Mouse (Mus musculus) layer of hippocampus, postnatal 14 days (tissue): ENCODE measurements around the gene 9230104L09Rik. TPM values are rescaled to one million over a fixed set of nuclear protein-coding genes. Genes with fewer than 3 reads are reported as not detected.

Experiments
- DNase-seq, 2 experiments: peaks; one replicate each; pipeline ENCODE4 v3.0.0; 2021 to 2022; ENCODE audit warnings: low spot score in 2 of 2, mixed read lengths in 1 of 2
- long read RNA-seq, 2 experiments: library from polyadenylated mRNA; stranded (forward); transcript quantifications; one replicate each; pipeline ENCODE4 v2.0.0; 2021
- total RNA-seq, 2 experiments: library from RNA; stranded (reverse); gene quantifications; 2 replicates each; pipeline ENCODE4 v1.2.3; 2021

9230104L09Rik gene
- total RNA-seq, result not detected
- long read RNA-seq, experiment 1, result 0 reads
- long read RNA-seq, experiment 2, result 0 reads

DNA sequence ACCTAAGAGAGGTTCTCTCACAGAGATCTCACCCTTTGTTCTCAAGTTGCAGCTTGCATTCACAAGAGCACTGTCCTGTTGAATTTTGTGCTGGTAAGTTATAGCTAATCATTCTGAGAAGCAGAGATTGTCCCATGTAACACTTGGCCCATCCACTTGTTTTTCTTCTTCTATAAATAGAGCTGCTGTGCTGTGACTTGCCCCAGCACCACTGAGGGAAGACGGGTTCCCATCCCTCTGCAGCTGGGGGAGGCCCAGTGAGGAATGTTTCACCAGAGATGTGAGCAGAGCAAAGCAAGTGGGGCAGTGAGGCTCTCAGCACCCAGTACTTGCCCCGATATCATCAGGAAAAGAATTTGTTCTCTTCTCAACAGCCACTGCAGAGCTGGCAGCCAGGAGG, at the start of gene 9230104L09Rik:
TSS of gene 9230104L09Rik (minus strand) at position 73 of the 400 bp plus-strand sequence.
- DNase-seq, result no peak

- DNase-seq, result peak; percentile 46 to 58
Observed at GRCm38 (mm10) chr2:148902286-148902685, 37.4 kb upstream of the 9230104L09Rik start.

- DNase-seq, result no peak
Observed at GRCm38 (mm10) chr2:148900305-148900704, 35.5 kb upstream of the 9230104L09Rik start.

DNA sequence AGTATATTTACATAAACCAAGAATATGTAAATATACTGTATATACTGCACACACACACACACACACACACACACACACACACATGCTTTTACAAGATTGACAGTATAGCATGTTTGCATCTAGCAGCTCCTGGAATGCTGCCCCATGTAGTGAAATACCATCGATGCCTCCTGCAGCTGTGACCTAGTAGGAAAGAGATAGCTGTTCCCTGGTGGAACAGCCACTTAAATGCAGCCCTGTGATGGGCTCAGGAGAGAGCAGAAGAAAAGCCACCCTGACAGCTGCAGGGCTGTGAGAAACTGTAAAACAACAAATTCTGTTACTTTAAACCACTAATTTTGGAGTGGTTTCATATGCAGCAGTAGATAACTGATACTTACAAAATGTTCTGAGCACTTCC, 31.4 kb upstream of the 9230104L09Rik start:
- no peak for DNase-seq

- no peak for DNase-seq
Observed at GRCm38 (mm10) chr2:148893107-148893506, 28.3 kb upstream of the 9230104L09Rik start.

DNA sequence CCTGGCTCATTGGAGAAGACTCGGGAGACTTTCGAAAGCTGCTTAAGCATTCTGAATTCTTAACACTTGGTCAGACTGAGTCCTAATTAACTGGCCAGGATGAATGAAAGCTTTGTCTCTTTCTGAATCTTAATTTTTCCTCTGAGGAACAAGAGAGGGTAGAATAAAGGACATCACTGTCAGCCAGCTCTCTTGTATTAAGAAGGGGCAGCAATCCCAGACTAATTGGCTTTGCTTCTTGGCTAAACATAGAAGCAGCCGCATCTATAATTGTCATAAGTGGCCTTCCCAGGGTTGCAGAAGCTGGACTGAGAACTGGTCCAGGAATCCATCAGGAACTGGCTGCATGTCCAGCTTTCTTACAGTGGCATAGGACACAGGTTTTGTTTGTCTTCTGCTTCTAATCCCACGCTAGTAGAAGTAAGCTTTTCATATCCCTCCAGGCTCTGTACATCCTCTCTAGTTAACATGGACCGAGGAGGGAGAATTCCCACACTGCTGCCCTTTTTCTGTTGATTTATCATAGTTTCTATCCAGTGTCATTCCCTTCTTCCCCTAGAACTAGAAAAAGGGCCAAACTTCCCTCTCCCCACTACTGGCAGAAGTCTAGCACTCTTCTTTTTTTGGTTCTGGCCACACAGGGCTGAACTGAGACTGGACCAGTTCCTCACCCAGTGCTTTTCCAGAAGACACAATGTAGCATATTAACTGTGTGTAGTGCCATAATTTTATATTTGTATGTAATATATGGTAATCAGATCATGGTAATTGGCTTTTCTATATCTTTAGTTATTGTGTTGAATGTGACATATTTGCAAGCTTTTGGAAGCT, 25.4 kb upstream of the 9230104L09Rik start:
- peak in 1 of 2 experiments; percentile 83 for DNase-seq

DNA sequence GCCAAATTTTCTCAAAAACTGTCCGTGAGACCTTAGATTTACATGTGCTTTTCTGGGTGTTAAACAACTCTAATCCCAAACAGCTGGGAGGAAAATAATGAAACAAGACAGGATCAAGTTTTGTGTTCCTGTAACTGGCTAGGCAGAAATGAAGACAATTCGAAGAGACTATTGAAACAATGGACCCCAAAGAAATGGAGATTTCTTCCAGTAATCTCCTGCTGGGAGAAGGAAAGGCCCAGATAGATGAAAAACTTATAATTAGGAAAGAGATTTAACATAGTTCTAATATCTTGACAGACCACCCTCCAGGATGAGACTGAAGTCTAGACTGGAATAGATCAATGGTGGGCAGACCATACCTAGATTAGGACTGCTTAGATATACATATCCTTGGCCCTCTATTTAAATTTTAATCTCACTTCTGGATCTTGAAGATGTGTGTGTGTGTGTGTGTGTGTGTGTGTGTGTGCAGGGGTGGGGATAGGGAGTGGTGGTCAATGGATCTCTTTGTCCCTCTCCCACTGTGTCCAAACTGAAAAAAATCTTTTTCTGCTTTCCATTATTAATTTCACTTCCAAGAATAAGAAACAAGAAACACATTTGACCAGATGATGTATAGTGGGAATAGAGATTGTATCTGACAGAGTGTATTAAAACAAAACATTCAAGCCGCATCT, 24.6 kb upstream of the 9230104L09Rik start:
- no peak for DNase-seq

GRCm38 (mm10) chr2:148888872-148889271, 24.0 kb upstream of the 9230104L09Rik start:
- no peak for DNase-seq

GRCm38 (mm10) chr2:148884738-148885137, 19.9 kb upstream of the 9230104L09Rik start:
- DNase-seq, result no peak

GRCm38 (mm10) chr2:148879199-148879598, 14.4 kb upstream of the 9230104L09Rik start:
- DNase-seq, result no peak

DNA sequence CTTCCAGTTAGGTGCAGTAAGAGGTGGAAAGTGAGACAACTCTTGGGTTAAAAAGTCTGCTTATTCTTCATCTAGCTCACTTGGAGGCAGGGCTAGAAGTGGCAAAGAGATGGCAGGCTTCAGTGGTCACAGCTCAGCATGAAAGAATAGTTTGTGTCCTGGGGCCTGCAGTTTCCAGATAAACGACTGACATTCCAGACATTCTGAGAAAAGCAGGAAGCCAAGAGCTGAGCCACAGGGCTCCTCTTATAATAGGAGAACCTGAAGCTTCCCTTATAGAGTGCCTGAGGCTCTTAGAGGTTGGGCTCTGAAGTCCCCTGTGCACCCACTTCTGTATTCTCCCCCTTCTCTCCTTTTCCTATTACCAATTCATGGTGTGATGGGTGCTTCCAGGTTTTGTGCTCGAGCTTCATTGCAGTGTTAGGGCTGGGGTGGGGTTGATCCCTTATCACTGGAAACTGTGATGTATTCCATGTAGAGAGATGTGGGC, 13.8 kb upstream of the 9230104L09Rik start:
- no peak for DNase-seq

- no peak for DNase-seq
Observed at GRCm38 (mm10) chr2:148877016-148877770, 12.4 kb upstream of the 9230104L09Rik start.

GRCm38 (mm10) chr2:148875335-148875811, 10.5 kb upstream of the 9230104L09Rik start, which contains the start of gene Cst3:
Gene Cst3 (minus strand): TSS chr2:148875692.
- DNase-seq, result peak; percentile 87 to 94

DNA sequence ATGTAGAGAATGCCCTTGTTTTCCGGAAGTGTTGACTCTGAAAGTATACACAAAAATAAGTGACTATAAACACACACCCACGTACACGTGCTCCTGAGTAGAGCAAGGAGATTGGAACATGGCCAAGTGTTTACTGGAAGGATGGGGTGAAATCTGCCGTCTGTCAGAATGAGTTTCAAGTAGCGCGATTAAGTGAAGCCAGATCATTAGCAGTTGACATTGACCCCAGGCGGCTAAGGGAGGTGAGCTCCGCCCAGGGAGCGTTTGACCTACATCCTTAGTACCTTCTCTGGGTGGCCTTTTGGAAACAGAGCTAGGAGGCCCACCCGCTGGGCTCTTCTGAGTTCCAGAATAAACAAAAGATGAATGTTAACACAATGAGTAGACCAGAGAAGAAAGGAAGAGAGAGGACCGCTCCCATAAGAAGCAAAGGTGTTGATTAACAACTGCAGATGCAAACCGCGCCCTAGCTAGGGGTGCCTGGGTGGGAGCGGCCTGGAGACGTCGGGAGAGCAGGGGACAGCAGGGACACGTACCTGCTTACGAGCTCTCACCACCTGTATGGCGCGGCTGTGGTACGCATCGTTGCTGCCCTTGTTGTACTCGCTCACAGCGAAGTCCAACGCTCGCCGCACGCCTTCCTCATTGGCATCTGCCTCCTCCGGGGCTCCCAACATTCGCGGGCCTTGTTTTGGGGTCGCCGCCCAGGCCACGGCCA, 9.9 kb upstream of the 9230104L09Rik start:
- no peak for DNase-seq

DNA sequence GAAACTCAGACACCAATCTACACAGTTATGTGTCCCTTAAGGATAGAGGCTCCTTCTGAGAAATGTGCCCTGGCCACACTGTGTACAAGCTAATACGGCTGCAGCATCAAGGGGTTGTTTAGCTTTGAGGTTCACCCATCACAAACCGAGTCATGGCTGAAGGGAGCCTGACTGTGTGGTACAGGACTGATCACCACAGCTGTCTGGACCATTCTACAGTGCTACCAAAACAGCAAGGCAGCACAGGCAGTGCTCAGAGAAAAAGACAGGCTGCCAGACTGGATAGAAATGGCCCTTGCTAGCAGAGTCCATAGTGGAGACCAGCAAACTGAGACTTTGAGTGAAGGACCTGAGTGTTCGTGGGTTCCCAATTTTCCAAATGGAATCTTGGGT, 9.4 kb upstream of the 9230104L09Rik start:
- DNase-seq, result no peak

DNA sequence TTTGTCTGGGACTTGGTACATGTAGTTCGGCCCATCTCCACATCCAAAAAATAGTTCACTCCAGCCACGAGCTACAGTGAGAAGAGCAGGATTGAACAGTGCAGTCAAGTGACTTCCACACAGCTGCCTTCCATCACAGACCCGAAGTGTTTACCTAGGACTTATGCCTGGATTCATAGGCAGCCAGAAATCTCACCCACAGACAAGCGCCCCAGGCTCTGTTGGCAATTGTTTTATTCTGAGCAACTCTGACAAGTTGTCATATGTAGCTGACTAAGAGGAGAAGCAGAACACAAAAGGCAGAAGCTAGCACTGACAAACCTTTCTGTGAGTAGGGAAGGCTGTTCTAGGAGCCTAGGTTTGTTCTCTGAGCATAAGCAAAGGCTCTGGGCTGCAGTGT, 8.0 kb upstream of the 9230104L09Rik start:
- no peak for DNase-seq

- DNase-seq, result no peak
Observed at GRCm38 (mm10) chr2:148870526-148870925, 5.7 kb upstream of the 9230104L09Rik start.

GRCm38 (mm10) chr2:148868959-148869358, 4.1 kb upstream of the 9230104L09Rik start:
- DNase-seq, result no peak

GRCm38 (mm10) chr2:148861693-148862092, 3.1 kb downstream of the 9230104L09Rik start:
- peak in 1 of 2 experiments; percentile 79 for DNase-seq

- no peak for DNase-seq
Observed at GRCm38 (mm10) chr2:148860993-148861392, 3.8 kb downstream of the 9230104L09Rik start.
